Mouse (Mus musculus) stomach, postnatal 0 days (tissue): Measurements from ENCODE around the gene Zfp786.

Experiments
- CTCF ChIP-seq: IDR thresholded peaks from 2 replicates; pipeline ENCODE4 v1.5.1; 2016; ENCODE audit warnings: antibody characterized with exemption, low read depth, mild to moderate bottlenecking, moderate library complexity
- EP300 ChIP-seq: optimal IDR thresholded peaks from 2 replicates; pipeline ENCODE3; 2016; ENCODE audit warnings: antibody characterized with exemption

DNA sequence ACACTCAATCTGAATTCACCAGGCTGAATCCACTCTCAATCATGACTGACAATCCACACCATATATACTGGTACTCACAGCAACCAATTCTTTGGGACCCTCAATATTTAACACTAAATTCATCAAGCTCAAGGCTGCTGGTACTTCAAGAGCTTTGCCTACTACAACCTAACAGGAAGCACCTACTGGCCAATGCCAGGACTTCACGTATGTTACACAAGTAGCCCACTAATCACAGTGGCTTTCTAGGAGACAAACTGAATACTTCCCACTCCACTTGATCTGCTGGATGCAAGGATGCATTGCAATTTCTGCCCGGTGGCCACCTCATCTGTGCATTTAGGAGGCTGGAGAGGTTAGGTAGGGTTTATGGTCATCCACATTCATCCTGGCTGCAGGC, 20.5 kb downstream of the Zfp786 start:
- peak; percentile 14; the same call in 1 of the 2 replicates for TF ChIP-seq CTCF
- TF ChIP-seq EP300, result no peak
